Mouse (Mus musculus): Measurements from ENCODE around the gene Acox3. TPM values are rescaled to one million over a fixed set of nuclear protein-coding genes. Genes with fewer than 3 reads are reported as not detected.
A peak's percentile ranks its signal among the peaks of the same experiment; 100 is the strongest.

Gene Acox3
- polyA plus RNA-seq, 1 experiment from 2014 or later = 16.3 TPM

GRCm38 (mm10) chr5:35557946-35558621 lies 24.8 kb upstream of the Acox3 start:
- 71% methylated on average over 13 of the region's 13 CpGs for WGBS
- no peak for ATAC-seq (ENCODE audit: low FRiP score)
- H3K4me3 ChIP-seq = no peak overlapping the region
- no peak overlapping the region for H3K4me2 ChIP-seq (replicated peaks)
- H3K9ac ChIP-seq = no peak overlapping the region
- H3K4me1 ChIP-seq = no peaks in the 10 kb centered on the region
- H3K9me3 ChIP-seq (replicated peaks) = no peaks in the 10 kb centered on the region
- H3K27ac ChIP-seq = no peak overlapping the region
- H3K36me3 ChIP-seq = peaks cover 69% of the 10 kb centered on the region
- H3K27me3 ChIP-seq = no peaks in the 10 kb centered on the region

- Histone ChIP-seq H3K4me3 (no peak overlapping the region), H3K27ac (no peak overlapping the region), H3K4me2 (replicated peaks) (no peak overlapping the region), H3K9ac (no peak overlapping the region), H3K36me3 (peaks cover 83% of the 10 kb centered on the region), H3K27me3 (no peaks in the 10 kb centered on the region), H3K9me3 (replicated peaks) (no peaks in the 10 kb centered on the region), H3K4me1 (no peaks in the 10 kb centered on the region)
- ATAC-seq (ENCODE audit: low FRiP score) = no peak
- WGBS = 89% methylated on average over 8 of the region's 8 CpGs
Measured at GRCm38 (mm10) chr5:35559447-35559846, 23.4 kb upstream of the Acox3 start.

- 94% methylated on average over 2 of the region's 2 CpGs for WGBS
- no peak overlapping the region for H3K9ac ChIP-seq
- H3K4me2 ChIP-seq (replicated peaks) = no peak overlapping the region
- no peaks in the 10 kb centered on the region for H3K9me3 ChIP-seq (replicated peaks)
- no peak overlapping the region for H3K4me3 ChIP-seq
- ATAC-seq (ENCODE audit: low FRiP score) = no peak
- peaks cover 90% of the 10 kb centered on the region for H3K36me3 ChIP-seq
- no peaks in the 10 kb centered on the region for H3K27me3 ChIP-seq
- H3K27ac ChIP-seq = no peak overlapping the region
- H3K4me1 ChIP-seq = no peaks in the 10 kb centered on the region
Measured at GRCm38 (mm10) chr5:35562616-35563015, 20.2 kb upstream of the Acox3 start.

GRCm38 (mm10) chr5:35563449-35563848 lies 19.4 kb upstream of the Acox3 start:
- WGBS = 0% methylated on average over 1 of the region's 1 CpGs
- Histone ChIP-seq H3K4me2 (replicated peaks) (no peak overlapping the region), H3K9ac (no peak overlapping the region), H3K27ac (no peak overlapping the region), H3K9me3 (replicated peaks) (no peaks in the 10 kb centered on the region), H3K36me3 (peaks cover 91% of the 10 kb centered on the region), H3K4me3 (no peak overlapping the region), H3K27me3 (no peaks in the 10 kb centered on the region), H3K4me1 (no peaks in the 10 kb centered on the region)
- no peak for ATAC-seq (ENCODE audit: low FRiP score)

GRCm38 (mm10) chr5:35565217-35565616 lies 17.6 kb upstream of the Acox3 start:
- Histone ChIP-seq H3K27me3 (no peaks in the 10 kb centered on the region), H3K27ac (no peak overlapping the region), H3K9me3 (replicated peaks) (no peaks in the 10 kb centered on the region), H3K4me3 (no peak overlapping the region), H3K4me1 (no peaks in the 10 kb centered on the region), H3K4me2 (replicated peaks) (no peak overlapping the region), H3K9ac (no peak overlapping the region), H3K36me3 (peaks cover 95% of the 10 kb centered on the region)
- no peak for ATAC-seq (ENCODE audit: low FRiP score)
- WGBS = 91% methylated on average over 9 of the region's 9 CpGs

GRCm38 (mm10) chr5:35566632-35567031 lies 16.2 kb upstream of the Acox3 start:
- Histone ChIP-seq H3K4me3 (no peak overlapping the region), H3K36me3 (peaks cover 96% of the 10 kb centered on the region), H3K27me3 (no peaks in the 10 kb centered on the region), H3K4me2 (replicated peaks) (no peak overlapping the region), H3K4me1 (no peaks in the 10 kb centered on the region), H3K27ac (no peak overlapping the region), H3K9ac (no peak overlapping the region), H3K9me3 (replicated peaks) (no peaks in the 10 kb centered on the region)
- WGBS = 86% methylated on average over 4 of the region's 4 CpGs
- ATAC-seq (ENCODE audit: low FRiP score) = no peak

- Histone ChIP-seq H3K4me3 (no peak overlapping the region), H3K4me1 (peaks cover 11% of the 10 kb centered on the region), H3K4me2 (replicated peaks) (no peak overlapping the region), H3K27ac (no peak overlapping the region), H3K36me3 (peaks cover 65% of the 10 kb centered on the region), H3K9ac (no peak overlapping the region), H3K9me3 (replicated peaks) (no peaks in the 10 kb centered on the region), H3K27me3 (no peaks in the 10 kb centered on the region)
- no peak for ATAC-seq (ENCODE audit: low FRiP score)
- WGBS = 95% methylated on average over 6 of the region's 6 CpGs
Measured at GRCm38 (mm10) chr5:35571546-35571945, 11.3 kb upstream of the Acox3 start.

- peak within 1 kb of the TSS; percentile 81 for H3K4me2 ChIP-seq (replicated peaks)
- 3% methylated on average over 56 of the region's 56 CpGs for WGBS
- H3K4me1 ChIP-seq = peaks cover 11% of the 10 kb centered on the region
- peak; percentile 97 for ATAC-seq (ENCODE audit: low FRiP score)
- H3K27me3 ChIP-seq = no peaks in the 10 kb centered on the region
- no peaks in the 10 kb centered on the region for H3K9me3 ChIP-seq (replicated peaks)
- H3K27ac ChIP-seq = peak within 1 kb of the TSS; percentile 88
- H3K9ac ChIP-seq = peak within 1 kb of the TSS; percentile 85
- H3K36me3 ChIP-seq = peaks cover 32% of the 10 kb centered on the region
- H3K4me3 ChIP-seq = peak within 1 kb of the TSS; percentile 93
Measured at GRCm38 (mm10) chr5:35574653-35575599, 7.9 kb upstream of the Acox3 start, which contains the start of gene Trmt44. Gene Trmt44, minus strand, starts transcription at chr5:35575070.

GRCm38 (mm10) chr5:35576409-35577020 lies 6.3 kb upstream of the Acox3 start:
- H3K27ac ChIP-seq = no peak overlapping the region
- no peaks in the 10 kb centered on the region for H3K9me3 ChIP-seq (replicated peaks)
- no peak overlapping the region for H3K4me2 ChIP-seq (replicated peaks)
- no peak for ATAC-seq (ENCODE audit: low FRiP score)
- H3K4me3 ChIP-seq = no peak overlapping the region
- H3K36me3 ChIP-seq = peaks cover 17% of the 10 kb centered on the region
- WGBS = 90% methylated on average over 10 of the region's 10 CpGs
- peaks cover 11% of the 10 kb centered on the region for H3K4me1 ChIP-seq
- no peak overlapping the region for H3K9ac ChIP-seq
- no peaks in the 10 kb centered on the region for H3K27me3 ChIP-seq

- peaks cover 4% of the 10 kb centered on the region; the same call in 1 of the 2 replicates for H3K36me3 ChIP-seq
- H3K27ac ChIP-seq = no peak overlapping the region
- H3K27me3 ChIP-seq = no peaks in the 10 kb centered on the region
- no peaks in the 10 kb centered on the region for H3K9me3 ChIP-seq (replicated peaks)
- H3K4me3 ChIP-seq = no peak overlapping the region
- H3K4me2 ChIP-seq (replicated peaks) = no peak overlapping the region
- H3K4me1 ChIP-seq = peaks cover 19% of the 10 kb centered on the region
- 79% methylated on average over 2 of the region's 2 CpGs for whole genome bisulfite sequencing
- no peak for ATAC-seq (ENCODE audit: low FRiP score)
- no peak overlapping the region for H3K9ac ChIP-seq
Measured at GRCm38 (mm10) chr5:35578411-35578810, 4.4 kb upstream of the Acox3 start.

GRCm38 (mm10) chr5:35579247-35579893 lies 3.5 kb upstream of the Acox3 start:
- Histone ChIP-seq H3K4me1 (peaks cover 17% of the 10 kb centered on the region), H3K36me3 (no peaks in the 10 kb centered on the region), H3K27me3 (no peaks in the 10 kb centered on the region), H3K27ac (no peak overlapping the region), H3K4me3 (no peak overlapping the region), H3K4me2 (replicated peaks) (no peak overlapping the region), H3K9me3 (replicated peaks) (no peaks in the 10 kb centered on the region), H3K9ac (no peak overlapping the region)
- no peak for ATAC-seq (ENCODE audit: low FRiP score)
- 68% methylated on average over 5 of the region's 5 CpGs for WGBS
